Mouse (Mus musculus): Measurements from ENCODE around the gene Actn3.
"Not testable (repeated sequence)": the region's sequence is repeated elsewhere in the genome, so short reads cannot be mapped to it uniquely, and the experiment has no call there.

Actn3 gene

DNA sequence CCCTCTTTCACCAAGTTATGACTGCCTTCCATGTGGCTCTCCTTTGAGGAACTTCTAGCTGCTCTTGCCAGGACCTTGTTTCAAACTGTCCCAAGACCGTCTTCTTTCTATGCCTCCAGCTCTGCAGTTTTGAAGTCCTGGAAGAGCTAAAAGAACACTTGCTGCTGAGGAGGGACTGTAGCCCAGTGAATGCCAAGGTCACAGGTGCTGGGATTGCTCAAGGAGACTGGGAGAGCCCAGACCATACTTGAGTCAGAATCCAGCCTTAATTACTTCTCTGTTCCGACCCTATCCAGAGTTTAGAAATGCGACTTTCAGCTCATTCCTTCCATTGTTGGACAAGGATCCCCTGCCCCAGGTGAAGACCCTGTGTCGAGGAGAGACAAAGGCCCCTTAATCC is 21.8 kb downstream of the Actn3 start:
- no peak for DNase-seq

DNA sequence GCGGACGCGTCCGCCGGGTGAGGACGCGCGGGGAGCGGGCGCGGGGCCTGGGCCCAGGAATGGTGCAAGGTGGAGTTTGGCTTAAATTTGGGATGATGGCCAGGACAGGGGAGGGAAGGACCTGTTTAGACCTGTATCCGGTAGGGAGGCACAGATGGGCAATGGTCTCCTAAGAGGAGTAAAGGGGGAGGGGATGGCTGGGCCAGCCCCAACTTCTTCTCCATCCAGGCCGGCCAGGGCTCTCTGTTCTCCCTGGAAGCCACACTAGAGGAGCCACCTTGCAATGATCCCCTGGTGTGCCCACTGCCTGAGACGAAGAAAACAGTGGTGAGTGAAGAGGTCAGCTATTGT is 22.3 kb downstream of the Actn3 start:
- DNase-seq, result no peak

DNA sequence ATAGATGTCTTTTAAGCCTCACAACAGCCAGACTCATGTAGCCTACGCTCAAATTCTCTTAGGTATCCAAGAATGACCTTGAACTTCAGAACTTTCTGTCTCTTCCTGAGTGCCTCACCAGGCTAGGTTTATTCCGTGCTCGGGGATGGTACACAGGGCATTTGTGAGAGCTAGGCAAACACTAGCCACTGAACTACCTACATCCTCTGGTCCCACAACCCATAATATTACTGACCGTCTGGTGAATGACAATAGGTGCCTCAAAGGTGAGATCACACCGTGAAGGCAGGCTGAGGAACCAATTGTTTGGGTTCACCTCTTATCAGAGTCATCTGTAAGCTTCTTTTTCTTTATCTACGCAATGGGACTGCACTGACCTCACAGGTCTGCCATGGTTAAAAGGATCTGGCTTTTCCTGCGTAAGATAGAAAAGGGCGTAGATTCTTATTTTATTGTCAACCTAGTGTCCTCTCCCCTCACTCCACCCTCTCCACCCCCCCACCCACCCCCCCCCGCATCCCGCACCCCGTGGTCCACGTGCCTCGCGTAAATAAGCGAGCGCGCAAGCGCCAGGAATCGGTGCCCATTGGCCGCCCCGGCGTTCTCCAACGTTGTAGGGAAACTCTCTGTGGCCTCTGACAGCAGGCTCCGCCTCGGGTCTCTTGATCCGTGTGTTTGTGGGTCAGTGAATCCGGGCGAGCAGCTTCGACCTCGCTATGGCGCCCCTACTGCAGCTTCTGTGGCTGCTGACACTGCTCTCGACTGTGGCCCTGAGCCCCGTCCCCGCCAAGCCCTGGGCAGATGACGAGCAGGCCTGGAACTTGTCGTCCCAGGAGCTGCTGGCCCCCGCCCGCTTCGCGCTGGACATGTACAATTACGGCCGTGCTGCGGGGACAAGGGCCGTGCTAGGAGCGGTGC is 22.9 kb downstream of the Actn3 start, which contains the start of gene Ctsf:
Ctsf (plus strand) TSS at position 579 of the 918 bp plus-strand sequence.
- DNase-seq, result peak; percentile 90 to 91

DNA sequence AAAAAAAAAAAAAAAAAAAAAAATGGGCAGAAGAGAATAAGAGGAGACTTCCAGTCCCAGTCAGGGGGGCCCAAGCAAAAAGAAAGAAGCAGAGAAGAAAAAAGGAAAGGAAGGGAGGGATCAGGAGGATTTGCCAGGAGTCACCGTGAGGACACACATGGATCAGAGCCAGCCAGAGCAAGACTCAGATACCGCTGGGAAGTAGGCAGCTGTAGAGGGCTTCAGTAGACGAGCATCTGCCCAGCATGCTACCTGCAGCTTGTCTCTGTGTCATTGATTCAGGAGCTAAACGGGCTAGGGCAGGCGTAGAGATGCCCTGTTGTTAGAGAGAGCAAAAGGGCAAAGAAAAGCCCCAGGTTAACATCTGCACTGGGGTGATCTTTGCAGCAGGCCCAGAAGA is 27.4 kb downstream of the Actn3 start:
- DNase-seq, result no peak

DNA sequence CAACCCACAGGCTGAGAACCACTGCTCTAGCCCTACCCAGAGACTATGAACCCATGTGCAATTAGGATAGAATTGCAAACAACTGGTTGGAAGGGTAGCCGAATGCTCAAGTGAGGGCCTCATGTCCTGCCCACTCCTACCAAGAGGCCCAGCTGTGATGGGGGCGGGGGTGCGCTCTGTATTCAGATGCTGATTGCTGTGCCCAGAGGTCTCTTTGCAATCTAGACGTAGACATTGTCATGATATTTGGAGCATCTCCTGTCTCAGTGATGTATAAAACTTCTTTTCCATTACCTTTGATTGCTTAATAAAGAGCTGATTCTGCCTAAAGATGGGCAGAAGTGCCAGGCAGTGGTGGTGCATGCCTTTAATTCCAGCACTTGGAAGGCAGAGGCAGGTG is 27.9 kb downstream of the Actn3 start:
- no peak for DNase-seq

DNA sequence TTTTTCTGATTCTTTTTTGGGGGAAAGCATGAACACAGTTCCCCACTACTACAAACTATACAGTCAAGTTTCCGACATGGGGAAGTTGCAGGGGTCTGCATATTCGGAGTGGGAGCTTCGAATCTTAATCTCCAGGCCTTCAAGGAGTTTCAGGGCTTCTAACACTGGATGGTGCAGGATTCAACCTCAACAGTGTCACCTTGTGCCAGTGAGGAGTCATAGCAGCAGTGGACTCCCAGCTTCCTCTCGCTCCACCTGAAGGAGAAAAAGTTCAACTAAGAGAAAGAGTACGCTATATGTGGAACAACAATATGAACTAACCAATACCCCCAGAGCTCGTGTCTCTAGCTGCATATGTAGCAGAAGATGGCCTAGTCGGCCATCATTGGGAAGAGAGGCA is 30.2 kb downstream of the Actn3 start:
- DNase-seq, result peak; percentile 29 to 53

DNA sequence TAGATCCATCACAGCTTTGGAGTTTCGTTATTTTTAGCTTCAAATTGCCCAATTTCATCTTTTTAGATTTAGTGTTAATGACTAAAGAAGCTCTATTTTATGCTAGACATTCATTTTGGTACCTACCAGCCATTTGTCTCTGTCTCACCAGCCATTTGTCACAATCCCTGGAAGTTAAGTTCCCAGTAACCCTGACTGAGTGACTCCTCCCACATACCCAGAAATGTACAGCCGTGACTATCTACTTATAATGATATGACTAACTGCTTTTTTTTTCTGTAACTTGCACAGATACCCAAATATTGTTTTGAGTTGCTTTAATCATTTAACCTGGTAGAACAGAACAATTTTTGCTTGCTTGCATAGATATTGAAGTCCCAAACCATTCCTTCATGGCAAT is 31.9 kb downstream of the Actn3 start:
- DNase-seq, result no peak

DNA sequence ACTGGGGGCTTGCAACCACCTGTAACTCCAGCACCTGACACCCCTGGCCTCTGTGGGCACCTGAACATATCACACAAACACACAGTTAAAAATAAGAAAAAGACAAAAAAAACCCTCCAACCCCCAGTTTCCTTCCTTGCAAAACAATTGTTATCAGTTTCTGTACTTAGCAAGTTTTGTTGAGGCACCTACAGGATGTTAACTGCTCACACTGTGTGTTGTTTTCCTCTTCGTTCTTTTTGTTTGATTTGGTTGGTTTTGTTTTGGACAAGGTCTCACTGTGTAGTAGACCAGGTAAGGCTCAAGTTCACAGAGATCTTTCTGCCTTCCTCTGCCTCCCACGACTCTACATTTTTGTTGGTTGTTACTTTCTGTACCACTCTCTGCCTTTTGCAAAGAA is 35.1 kb downstream of the Actn3 start:
- no peak for DNase-seq

DNA sequence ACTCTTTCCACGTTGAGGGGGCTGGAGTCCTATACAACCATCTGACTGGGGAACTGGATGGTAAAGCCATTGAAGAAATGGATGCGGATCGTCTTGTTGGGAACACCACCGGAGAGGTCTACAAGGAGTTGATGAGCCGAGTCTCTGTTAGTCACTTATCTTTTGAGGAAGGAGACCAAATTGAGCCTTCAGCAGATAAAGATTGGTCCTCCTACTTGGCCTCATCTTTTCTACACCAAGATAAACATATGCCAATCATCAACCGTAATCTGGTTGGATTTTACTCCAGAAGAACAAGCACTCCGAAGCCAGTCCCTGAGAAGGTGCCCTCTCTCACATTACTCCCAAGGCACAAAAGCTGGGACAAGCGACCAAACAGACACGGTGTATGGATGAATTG is 36.9 kb downstream of the Actn3 start:
- DNase-seq, result no peak

DNA sequence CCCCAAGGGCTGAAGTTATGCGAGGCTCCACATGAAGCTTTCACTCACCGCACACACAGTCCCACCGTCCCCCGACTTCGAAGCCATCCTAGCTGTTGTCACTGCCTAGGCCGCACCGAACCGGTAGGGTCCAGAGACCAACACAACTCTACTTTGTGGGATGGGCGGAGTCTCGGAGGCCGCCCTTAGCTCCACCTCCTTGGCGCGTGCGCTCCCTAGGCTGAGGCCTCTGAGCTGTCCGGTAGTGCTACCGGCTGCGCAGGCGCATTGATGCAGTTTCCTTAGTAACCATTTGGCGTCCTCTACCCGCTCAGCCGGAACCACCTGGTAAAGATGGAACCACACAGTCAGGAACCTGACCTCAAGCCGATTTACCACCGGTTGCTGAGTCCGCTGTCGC is 38.6 kb downstream of the Actn3 start, which contains the start of the genes Ccs and Ccdc87:
Ccs (minus strand) TSS at position 184 of the 400 bp plus-strand sequence.
Ccdc87 (plus strand) TSS at position 218 of the 400 bp plus-strand sequence.
- DNase-seq, result peak; percentile 98

DNA sequence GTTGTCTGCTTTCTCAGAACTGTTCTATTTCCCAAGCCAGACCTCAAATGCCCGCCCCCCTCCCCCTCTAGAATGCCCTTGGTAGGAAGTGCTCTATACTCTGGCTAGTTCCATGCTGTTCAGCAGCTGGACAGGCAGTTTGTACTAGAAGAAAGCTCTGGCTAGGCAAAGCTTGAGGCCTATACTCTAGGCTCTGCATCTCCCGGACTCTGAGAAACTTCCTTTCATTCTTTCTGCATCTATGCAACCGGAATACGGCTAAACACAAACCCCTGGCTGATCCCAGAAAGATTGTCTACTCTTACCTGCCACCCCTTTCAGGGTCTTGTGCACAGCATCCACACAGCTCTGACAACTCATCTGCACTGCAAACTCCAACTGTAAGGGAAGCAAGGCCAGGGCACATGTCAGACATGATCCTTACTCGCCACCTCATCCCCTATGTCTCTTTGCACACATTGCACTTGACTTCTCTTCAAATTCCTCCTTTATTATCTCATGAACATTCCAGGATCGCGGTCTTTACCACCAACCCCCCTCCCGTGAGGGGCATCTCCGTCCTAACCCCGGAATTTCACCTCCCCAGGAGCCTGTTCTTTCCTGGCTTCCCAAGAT is 39.1 kb downstream of the Actn3 start:
- DNase-seq, result no peak

DNA sequence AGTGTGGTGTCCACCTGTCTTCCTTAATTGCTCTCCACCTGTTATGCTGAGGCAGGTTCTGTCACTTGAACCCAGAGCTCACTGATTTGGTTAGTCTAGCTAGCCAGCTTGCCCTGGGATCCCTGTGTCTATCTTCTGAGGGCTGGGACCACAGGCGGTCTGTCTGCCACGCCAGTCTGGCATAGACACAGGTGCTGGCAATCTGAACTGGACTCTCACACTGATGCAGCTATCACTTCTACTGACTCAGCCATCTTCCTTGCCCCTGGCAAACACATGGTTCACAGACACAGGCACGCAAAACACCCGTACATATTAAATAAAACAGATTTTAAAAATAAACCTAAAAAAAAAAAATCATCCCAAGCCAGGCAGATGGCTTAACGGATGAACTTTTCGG is 40.7 kb downstream of the Actn3 start:
- DNase-seq, result no peak

DNA sequence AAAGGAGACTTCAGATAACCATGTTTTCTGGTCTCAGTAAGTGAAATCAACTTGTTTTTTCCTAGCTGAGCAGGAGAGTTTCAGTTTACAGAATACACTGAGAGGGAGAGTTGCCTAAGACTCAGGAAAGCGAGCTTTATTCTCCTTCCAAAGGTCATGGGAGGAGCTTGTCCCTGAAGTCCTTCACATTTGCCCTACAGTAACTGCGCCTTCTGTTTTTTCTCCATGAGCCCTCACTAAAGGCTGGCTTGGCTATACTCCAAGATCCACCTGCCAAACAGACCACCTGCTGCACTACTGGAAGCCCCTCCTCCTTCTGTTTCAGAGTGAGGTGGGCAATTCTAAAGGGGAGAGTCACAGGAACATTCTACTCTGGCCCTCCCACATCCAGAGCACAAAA is 41.6 kb downstream of the Actn3 start:
- peak in 1 of 2 experiments; percentile 29 for DNase-seq

DNA sequence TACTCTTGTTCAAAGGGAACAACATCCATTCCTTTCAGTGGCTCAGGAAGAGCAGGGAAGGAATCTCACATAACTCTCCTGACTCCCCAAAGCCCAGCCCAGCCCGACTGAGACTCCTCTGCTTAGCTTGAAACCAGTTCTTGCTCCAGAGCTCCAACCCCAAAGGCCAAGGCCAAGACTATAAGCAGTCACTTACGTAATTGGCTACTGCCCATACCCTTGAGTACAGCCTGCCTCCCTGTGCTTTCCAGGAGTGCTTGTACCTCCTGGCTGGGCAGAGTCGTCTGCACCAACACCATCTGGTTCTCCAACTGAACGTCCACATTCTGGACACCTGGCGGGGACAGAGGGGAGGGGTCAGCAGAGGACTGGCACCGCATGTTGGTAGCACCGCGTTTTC is 43.7 kb downstream of the Actn3 start:
- DNase-seq, result peak in 1 of 2 experiments; percentile 38

DNA sequence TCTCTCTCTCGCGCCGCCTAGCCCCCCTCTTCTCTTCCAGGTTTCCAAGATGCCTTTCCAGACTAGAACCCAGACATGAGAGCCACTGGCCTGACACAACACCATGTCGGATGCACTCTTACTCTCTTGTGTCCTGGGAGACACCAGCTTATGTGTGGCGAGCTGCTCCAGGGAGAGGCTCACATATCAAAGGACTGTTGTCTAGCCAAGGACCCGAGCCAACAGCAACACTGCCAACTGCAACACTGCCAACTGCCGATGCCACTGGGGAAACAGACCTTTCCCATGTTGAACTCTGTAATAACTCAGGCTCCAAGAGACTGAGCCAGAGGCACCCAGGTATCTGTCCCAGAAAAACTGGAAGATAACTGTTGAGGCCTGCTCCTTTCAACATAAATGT is 48.6 kb downstream of the Actn3 start:
- DNase-seq, result peak; percentile 29 to 32

DNA sequence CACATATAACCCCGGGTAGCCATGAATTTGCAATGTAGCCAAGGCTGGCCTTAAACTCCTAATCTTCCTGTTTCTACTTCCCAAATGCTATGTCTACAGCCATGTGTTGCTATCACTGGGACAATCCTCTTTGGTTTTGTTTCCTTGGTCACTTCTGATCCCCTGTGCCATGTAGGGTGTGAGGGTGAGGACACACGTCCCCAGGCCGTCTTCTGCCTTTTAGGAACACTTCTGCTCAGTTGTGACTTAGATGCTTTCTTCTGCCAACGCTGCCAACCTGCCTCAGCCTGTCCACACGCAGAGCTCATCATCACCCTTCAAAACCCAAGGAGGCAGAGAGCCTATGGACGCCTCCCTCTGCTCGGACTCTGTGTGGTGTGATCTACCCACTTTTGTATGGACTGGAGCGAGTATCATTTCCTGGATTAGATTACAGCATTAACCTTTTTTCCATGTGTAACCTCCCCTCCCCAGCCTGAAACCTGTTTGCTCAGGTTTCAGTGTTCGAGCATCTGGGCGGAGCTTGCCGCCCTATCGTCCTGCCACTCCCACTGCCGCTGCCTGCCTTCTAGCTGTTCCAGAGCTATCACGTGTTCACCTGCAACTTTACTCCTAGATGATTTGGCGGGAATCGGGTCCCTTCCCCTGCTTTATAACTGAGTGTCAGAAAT is 49.1 kb downstream of the Actn3 start:
- DNase-seq, result peak; percentile 68 to 78

DNA sequence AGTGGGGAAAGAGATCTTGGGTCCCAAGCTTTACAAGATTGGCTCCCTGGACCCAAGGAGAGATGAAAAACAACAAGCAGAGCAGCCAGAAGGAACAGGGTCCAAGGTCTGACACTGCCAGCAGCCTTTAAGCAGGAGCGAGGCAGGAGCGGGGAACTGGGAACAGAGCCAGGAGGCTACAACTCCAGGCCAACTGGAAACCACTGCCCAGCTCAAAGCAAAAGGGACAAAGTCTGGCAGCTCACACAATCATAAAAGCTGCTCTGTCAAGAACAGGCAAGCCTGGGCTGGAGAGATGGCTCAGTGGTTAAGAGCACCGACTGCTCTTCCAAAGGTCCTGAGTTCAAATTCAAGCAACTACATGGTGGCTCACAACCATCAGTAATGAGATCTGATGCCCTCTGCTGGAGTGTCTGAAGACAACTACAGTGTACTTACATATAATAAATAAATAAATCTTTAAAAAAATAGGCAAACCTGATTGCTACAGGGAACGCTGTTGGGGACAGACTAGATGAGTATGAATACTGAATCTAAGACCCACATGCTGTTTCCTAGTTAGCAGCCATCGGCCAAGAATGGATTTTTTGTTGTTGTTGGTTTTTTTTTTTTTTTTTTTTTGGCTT is 56.9 kb downstream of the Actn3 start:
- peak; percentile 46 to 59 for DNase-seq

DNA sequence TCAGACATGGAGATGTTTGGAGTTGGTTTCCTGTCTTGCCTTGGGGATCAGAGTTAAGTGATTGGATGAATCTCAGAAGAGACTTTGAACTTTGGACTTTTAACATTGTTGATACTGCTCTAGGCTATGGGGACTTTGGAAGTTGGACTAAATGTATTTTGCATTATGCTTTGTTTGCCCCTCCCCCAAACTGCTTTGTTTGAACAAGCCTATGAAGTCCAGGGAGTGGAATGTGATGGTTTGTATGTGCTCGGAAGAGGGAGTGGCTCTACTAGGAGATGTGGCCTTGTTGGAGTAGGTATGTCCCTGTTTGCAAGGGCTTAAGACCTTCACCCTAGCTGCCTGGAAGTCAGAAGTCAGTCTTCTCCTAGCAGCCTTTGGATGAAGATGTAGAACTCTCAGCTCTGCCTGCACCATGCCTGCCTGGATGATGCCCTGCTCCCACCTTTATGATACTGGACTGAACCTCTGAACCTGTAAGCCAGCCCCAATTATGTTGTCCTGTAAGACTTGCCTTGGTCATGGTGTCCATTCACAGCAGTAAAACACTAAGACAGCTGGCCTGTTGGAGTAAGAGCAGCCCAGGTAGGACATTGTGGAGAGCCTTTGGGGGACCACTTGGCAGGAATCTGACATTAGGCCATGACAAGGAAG is 60.4 kb downstream of the Actn3 start:
- DNase-seq, result no peak

DNA sequence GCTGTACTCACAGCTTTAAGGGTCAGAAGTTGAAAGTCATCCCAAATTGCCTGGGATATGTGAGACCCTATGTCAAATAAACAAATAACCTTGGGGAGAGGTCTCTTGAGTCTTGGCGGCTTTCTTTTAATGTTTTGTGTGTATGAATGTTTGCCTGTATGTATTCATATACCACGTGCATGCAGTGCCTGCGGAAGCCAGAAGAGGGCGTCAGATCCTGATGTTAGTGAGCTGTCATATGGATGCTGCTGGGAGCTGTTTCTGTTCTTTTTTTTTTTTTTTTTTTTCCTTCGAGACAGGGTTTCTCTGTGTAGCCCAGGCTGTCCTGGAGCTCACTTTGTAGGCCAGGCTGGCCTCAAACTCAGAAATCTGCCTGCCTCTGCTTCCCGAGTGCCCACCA is 64.7 kb downstream of the Actn3 start:
- DNase-seq, result no peak

DNA sequence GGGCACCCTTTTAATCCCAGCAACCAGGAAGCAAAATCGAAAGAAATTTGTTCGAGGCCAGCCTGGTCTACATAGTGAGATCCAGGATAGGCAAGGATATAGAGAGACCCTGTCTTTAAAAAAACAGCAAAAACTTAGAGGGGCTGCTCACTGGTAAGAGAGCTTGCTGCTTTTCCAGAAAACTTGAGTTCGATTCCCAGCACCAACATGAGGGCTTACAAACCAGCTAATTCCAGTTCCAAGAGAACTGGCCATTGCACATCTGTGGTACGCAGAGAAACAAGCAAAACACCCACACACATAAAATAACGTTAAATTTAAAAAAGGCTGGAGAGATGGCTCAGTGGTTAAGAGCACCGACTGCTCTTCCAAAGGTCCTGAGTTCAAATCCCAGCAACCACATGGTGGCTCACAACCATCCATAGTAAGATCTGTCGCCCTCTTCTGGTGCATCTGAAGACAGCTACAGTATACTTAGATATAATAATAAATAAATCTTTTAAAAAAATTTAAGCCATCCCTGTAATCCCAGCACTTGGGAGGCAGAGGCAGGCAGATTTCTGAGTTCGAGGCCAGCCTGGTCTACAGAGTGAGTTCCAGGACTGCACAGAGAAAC is 65.3 kb downstream of the Actn3 start:
- DNase-seq, result not testable (repeated sequence)

DNA sequence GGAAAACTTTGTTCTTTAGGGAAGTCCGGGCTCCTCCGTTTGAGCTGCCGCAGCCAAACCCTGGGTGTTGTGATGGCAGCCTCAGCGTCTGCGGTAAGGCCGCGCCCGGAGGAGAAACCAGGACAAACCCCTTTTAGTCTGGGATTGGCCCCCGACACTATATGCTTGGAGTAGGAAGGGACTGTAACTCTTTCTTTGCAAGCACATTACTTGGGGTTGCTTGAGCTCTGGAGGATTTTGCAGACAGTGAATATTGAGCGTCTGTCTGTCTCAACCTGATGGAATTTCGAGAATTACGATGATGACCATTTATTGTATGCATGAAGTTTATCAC is 65.8 kb downstream of the Actn3 start:
- no peak for DNase-seq

All from lung, adult 18-20 months (tissue).